Mouse (Mus musculus): ENCODE results near the gene Zfp462. TPM values are rescaled to one million over a fixed set of nuclear protein-coding genes. Genes with fewer than 3 reads are reported as not detected.

Gene Zfp462
- polyA plus RNA-seq, 1 experiment from 2014 or later = 14.5 TPM

DNA sequence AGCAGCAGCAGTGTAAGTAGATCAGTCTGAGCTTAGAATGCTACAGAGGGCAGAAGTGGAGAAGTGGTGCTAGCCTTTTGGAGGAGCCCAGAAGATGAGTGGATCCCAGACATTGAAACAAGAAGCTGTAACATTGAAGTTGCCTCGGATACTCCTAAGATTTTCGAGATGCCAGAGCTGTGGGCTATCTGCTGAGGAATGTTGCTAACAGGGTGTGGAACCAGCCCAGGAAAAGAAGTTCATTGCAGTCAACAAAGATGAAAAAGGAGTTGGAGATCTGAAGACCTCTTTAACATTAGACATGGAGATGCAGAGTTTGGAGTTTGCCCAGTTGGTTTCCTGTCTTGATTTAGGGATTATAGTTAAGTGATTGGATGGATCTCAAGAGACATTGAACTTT is 51.2 kb downstream of the Zfp462 start:
- H3K4me3 ChIP-seq (ENCODE audit: low read depth, low read length) = no peak overlapping the region
- H3K36me3 ChIP-seq (ENCODE audit: control insufficient read depth, insufficient read depth, low read length) = no peaks in the 10 kb centered on the region
- H3K9me3 ChIP-seq (ENCODE audit: control insufficient read depth, low read length) = no peaks in the 10 kb centered on the region
- no peaks in the 10 kb centered on the region for H3K27me3 ChIP-seq (ENCODE audit: control insufficient read depth, insufficient read depth, low read length)
- no peak overlapping the region for H3K9ac ChIP-seq (ENCODE audit: low read length)
- no peaks in the 10 kb centered on the region for H3K4me1 ChIP-seq (ENCODE audit: control insufficient read depth, insufficient read depth, low read length)
- no peak overlapping the region for H3K4me2 ChIP-seq (ENCODE audit: low read depth)
- 93% methylated on average over 2 of the region's 2 CpGs for WGBS
- ATAC-seq (ENCODE audit: insufficient read depth, low FRiP score, low TSS enrichment) (no peak), DNase-seq (ENCODE audit: low spot score) (no peak)
- no peak overlapping the region for H3K27ac ChIP-seq (ENCODE audit: low read depth, low read length)

DNA sequence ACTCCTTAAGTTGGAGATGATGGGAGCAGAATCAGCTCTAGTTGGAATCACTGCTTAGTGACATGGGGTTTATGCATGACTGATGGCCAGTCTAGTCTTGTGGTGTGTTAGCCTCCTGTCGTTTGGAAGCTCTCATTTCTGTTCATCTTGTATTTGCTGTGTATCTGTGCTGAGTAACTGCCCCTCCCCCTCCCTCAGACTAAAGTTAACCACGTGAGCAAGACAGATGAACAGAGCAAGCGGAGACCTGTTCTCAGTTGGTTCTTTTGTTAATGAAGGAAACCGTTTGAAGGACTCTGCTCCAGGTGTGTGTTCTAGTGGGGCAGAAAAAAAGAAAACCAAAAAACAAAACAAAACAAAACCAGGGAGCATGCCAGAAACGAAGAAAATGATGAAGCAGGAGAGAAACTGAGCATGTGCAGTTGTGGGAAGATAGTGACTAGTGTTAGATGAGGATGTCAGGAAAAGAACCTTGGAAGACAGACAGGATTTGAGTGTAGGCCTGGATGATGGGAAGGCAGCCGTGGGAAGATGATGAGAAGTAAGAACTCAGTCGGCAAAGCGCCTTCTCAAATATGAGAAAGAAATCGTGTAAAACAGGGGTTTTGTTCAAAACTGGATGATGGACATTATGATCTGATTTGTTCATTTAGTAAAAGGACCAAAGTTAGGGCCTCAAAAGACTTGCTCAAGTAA is 53.4 kb downstream of the Zfp462 start:
- Histone ChIP-seq H3K4me2 (ENCODE audit: low read depth) (no peak overlapping the region), H3K27me3 (ENCODE audit: control insufficient read depth, insufficient read depth, low read length) (no peaks in the 10 kb centered on the region), H3K36me3 (ENCODE audit: control insufficient read depth, insufficient read depth, low read length) (no peaks in the 10 kb centered on the region; the same call in 1 of the 2 replicates), H3K4me1 (ENCODE audit: control insufficient read depth, insufficient read depth, low read length) (no peaks in the 10 kb centered on the region), H3K9ac (ENCODE audit: low read length) (no peak overlapping the region), H3K4me3 (ENCODE audit: low read depth, low read length) (no peak overlapping the region), H3K9me3 (ENCODE audit: control insufficient read depth, low read length) (no peaks in the 10 kb centered on the region), H3K27ac (ENCODE audit: low read depth, low read length) (no peak overlapping the region)
- DNase-seq (ENCODE audit: low spot score) (no peak), ATAC-seq (ENCODE audit: insufficient read depth, low FRiP score, low TSS enrichment) (no peak)
- 90% methylated on average over 9 of the region's 9 CpGs for WGBS

DNA sequence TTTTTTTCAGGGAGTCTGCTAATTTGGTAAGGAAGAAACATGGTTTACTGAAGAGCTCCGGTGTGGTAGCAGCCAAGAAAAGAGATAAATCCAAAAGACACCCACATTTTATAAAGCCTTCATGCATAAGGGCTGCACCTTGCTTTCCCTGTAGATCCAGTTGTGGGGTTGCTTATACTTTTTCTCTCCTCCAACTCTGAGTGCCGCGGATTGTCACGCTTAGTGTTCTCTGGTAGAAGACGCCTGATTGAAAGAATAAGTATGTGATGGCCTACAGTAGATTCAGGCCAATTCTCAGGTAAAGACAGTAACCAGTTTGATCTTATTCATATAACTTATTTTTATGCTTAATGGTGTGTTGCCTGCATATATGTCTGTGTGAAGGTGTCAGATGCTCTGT is 54.7 kb downstream of the Zfp462 start:
- 96% methylated on average over 5 of the region's 5 CpGs for WGBS
- no peak for ATAC-seq (ENCODE audit: insufficient read depth, low FRiP score, low TSS enrichment)
- H3K36me3 ChIP-seq (ENCODE audit: control insufficient read depth, insufficient read depth, low read length) = peaks cover 2% of the 10 kb centered on the region; the same call in 1 of the 2 replicates

GRCm38 (mm10) chr4:55001386-55001785 is 56.5 kb downstream of the Zfp462 start:
- Histone ChIP-seq H3K27ac (ENCODE audit: low read depth, low read length) (no peak overlapping the region), H3K36me3 (ENCODE audit: control insufficient read depth, insufficient read depth, low read length) (peaks cover 2% of the 10 kb centered on the region; the same call in 1 of the 2 replicates), H3K4me3 (ENCODE audit: low read depth, low read length) (no peak overlapping the region), H3K27me3 (ENCODE audit: control insufficient read depth, insufficient read depth, low read length) (no peaks in the 10 kb centered on the region), H3K9ac (ENCODE audit: low read length) (no peak overlapping the region), H3K4me1 (ENCODE audit: control insufficient read depth, insufficient read depth, low read length) (peaks cover 16% of the 10 kb centered on the region), H3K9me3 (ENCODE audit: control insufficient read depth, low read length) (no peaks in the 10 kb centered on the region), H3K4me2 (ENCODE audit: low read depth) (no peak overlapping the region)
- DNase-seq (ENCODE audit: low spot score) (no peak), ATAC-seq (ENCODE audit: insufficient read depth, low FRiP score, low TSS enrichment) (no peak)
- 96% methylated on average over 3 of the region's 3 CpGs for WGBS

More for the DNA sequence above, 54.7 kb downstream of the Zfp462 start:
- Histone ChIP-seq H3K9me3 (ENCODE audit: control insufficient read depth, low read length) (no peaks in the 10 kb centered on the region), H3K4me2 (ENCODE audit: low read depth) (no peak overlapping the region), H3K27me3 (ENCODE audit: control insufficient read depth, insufficient read depth, low read length) (no peaks in the 10 kb centered on the region), H3K4me3 (ENCODE audit: low read depth, low read length) (no peak overlapping the region), H3K27ac (ENCODE audit: low read depth, low read length) (no peak overlapping the region), H3K4me1 (ENCODE audit: control insufficient read depth, insufficient read depth, low read length) (peaks cover 3% of the 10 kb centered on the region; the same call in 1 of the 2 replicates), H3K9ac (ENCODE audit: low read length) (no peak overlapping the region)
- no peak for DNase-seq (ENCODE audit: low spot score)

GRCm38 (mm10) chr4:55003128-55003527 is 58.3 kb downstream of the Zfp462 start:
- no peaks in the 10 kb centered on the region for H3K9me3 ChIP-seq (ENCODE audit: control insufficient read depth, low read length)
- 79% methylated on average over 6 of the region's 6 CpGs for WGBS
- no peak overlapping the region for H3K4me3 ChIP-seq (ENCODE audit: low read depth, low read length)
- no peaks in the 10 kb centered on the region for H3K27me3 ChIP-seq (ENCODE audit: control insufficient read depth, insufficient read depth, low read length)
- no peak for DNase-seq (ENCODE audit: low spot score)
- H3K4me2 ChIP-seq (ENCODE audit: low read depth) = no peak overlapping the region
- peaks cover 16% of the 10 kb centered on the region for H3K4me1 ChIP-seq (ENCODE audit: control insufficient read depth, insufficient read depth, low read length)
- H3K27ac ChIP-seq (ENCODE audit: low read depth, low read length) = no peak overlapping the region
- peaks cover 5% of the 10 kb centered on the region; the same call in 1 of the 2 replicates for H3K36me3 ChIP-seq (ENCODE audit: control insufficient read depth, insufficient read depth, low read length)
- no peak for ATAC-seq (ENCODE audit: insufficient read depth, low FRiP score, low TSS enrichment)
- no peak overlapping the region for H3K9ac ChIP-seq (ENCODE audit: low read length)

- H3K27me3 ChIP-seq (ENCODE audit: control insufficient read depth, insufficient read depth, low read length) = no peaks in the 10 kb centered on the region
- WGBS = 12% methylated on average over 4 of the region's 4 CpGs
- no peaks in the 10 kb centered on the region for H3K9me3 ChIP-seq (ENCODE audit: control insufficient read depth, low read length)
- peak overlapping the region; percentile 11 for H3K9ac ChIP-seq (ENCODE audit: low read length)
- ATAC-seq (ENCODE audit: insufficient read depth, low FRiP score, low TSS enrichment) = peak; percentile 68
- H3K4me1 ChIP-seq (ENCODE audit: control insufficient read depth, insufficient read depth, low read length) = peaks cover 16% of the 10 kb centered on the region
- peak overlapping the region; percentile 30 for H3K4me2 ChIP-seq (ENCODE audit: low read depth)
- no peak overlapping the region for H3K4me3 ChIP-seq (ENCODE audit: low read depth, low read length)
- DNase-seq (ENCODE audit: low spot score) = peak; percentile 55
- H3K36me3 ChIP-seq (ENCODE audit: control insufficient read depth, insufficient read depth, low read length) = peaks cover 23% of the 10 kb centered on the region
- H3K27ac ChIP-seq (ENCODE audit: low read depth, low read length) = peak overlapping the region; percentile 69
Measured at GRCm38 (mm10) chr4:55005066-55005465, 60.2 kb downstream of the Zfp462 start.

DNA sequence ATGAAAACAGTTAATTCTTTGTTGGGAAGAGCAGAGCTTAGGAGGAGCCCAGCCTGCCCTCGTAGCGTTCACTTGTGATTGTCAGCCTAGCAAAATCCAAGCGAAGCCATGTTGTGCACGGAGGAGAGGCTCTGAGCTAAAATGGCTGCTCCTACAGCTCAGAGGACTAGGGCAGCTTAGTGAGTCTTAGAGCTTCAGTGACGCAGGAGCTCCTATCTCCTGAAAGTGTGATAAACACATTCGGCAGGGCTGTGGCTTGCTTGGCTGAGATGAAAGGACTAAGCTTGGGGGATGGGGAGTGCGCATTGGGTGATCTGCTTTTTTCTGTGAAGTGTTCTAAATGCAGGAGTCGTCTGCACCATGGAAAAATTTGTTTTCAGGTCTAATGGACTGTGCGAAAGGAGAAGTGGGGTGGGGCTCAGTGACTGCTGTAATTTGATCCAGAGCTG is 60.7 kb downstream of the Zfp462 start:
- Histone ChIP-seq H3K27ac (ENCODE audit: low read depth, low read length) (peak overlapping the region; percentile 69), H3K4me1 (ENCODE audit: control insufficient read depth, insufficient read depth, low read length) (peaks cover 16% of the 10 kb centered on the region), H3K4me3 (ENCODE audit: low read depth, low read length) (no peak overlapping the region), H3K36me3 (ENCODE audit: control insufficient read depth, insufficient read depth, low read length) (peaks cover 28% of the 10 kb centered on the region), H3K4me2 (ENCODE audit: low read depth) (peak overlapping the region; percentile 30), H3K9ac (ENCODE audit: low read length) (peak overlapping the region; percentile 11), H3K27me3 (ENCODE audit: control insufficient read depth, insufficient read depth, low read length) (no peaks in the 10 kb centered on the region), H3K9me3 (ENCODE audit: control insufficient read depth, low read length) (no peaks in the 10 kb centered on the region)
- DNase-seq (ENCODE audit: low spot score) (peak; percentile 66), ATAC-seq (ENCODE audit: insufficient read depth, low FRiP score, low TSS enrichment) (peak; percentile 86)
- WGBS = 9% methylated on average over 9 of the region's 9 CpGs

GRCm38 (mm10) chr4:55006024-55006423 is 61.2 kb downstream of the Zfp462 start:
- H3K27ac ChIP-seq (ENCODE audit: low read depth, low read length) = peak overlapping the region; percentile 69
- DNase-seq (ENCODE audit: low spot score) (no peak), ATAC-seq (ENCODE audit: insufficient read depth, low FRiP score, low TSS enrichment) (no peak)
- peaks cover 16% of the 10 kb centered on the region for H3K4me1 ChIP-seq (ENCODE audit: control insufficient read depth, insufficient read depth, low read length)
- peaks cover 32% of the 10 kb centered on the region for H3K36me3 ChIP-seq (ENCODE audit: control insufficient read depth, insufficient read depth, low read length)
- H3K27me3 ChIP-seq (ENCODE audit: control insufficient read depth, insufficient read depth, low read length) = no peaks in the 10 kb centered on the region
- no peaks in the 10 kb centered on the region for H3K9me3 ChIP-seq (ENCODE audit: control insufficient read depth, low read length)
- H3K4me3 ChIP-seq (ENCODE audit: low read depth, low read length) = no peak overlapping the region
- 62% methylated on average over 1 of the region's 1 CpGs for WGBS
- H3K4me2 ChIP-seq (ENCODE audit: low read depth) = no peak overlapping the region; the same call in 1 of the 2 replicates
- H3K9ac ChIP-seq (ENCODE audit: low read length) = no peak overlapping the region

DNA sequence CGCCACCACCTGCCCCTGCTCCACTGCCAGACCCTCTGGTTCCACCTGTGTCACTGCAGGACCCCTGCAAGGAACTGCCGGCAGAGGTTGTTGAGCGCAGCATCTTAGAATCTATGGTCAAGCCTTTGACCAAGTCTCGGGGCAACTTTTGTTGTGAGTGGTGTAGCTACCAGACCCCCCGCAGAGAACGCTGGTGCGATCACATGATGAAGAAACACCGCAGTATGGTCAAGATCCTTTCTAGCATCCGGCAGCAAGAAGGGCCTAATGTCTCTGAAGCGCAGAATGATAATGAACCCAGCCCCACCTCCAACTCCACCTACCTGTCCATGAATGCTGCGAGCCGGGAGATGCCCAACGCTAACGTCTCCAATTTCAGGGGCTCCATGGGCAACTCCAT is 63.8 kb downstream of the Zfp462 start:
- Histone ChIP-seq H3K9me3 (ENCODE audit: control insufficient read depth, low read length) (no peaks in the 10 kb centered on the region), H3K36me3 (ENCODE audit: control insufficient read depth, insufficient read depth, low read length) (peaks cover 53% of the 10 kb centered on the region), H3K9ac (ENCODE audit: low read length) (no peak overlapping the region), H3K4me3 (ENCODE audit: low read depth, low read length) (no peak overlapping the region), H3K4me2 (ENCODE audit: low read depth) (no peak overlapping the region), H3K4me1 (ENCODE audit: control insufficient read depth, insufficient read depth, low read length) (peaks cover 16% of the 10 kb centered on the region), H3K27ac (ENCODE audit: low read depth, low read length) (no peak overlapping the region), H3K27me3 (ENCODE audit: control insufficient read depth, insufficient read depth, low read length) (no peaks in the 10 kb centered on the region)
- WGBS = 97% methylated on average over 14 of the region's 14 CpGs
- no peak for ATAC-seq (ENCODE audit: insufficient read depth, low FRiP score, low TSS enrichment)
- DNase-seq (ENCODE audit: low spot score) = no peak
